Mouse (Mus musculus): ENCODE measurements around the gene Morc3.
"Not testable (repeated sequence)": the region's sequence is repeated elsewhere in the genome, so short reads cannot be mapped to it uniquely, and the experiment has no call there.

GRCm38 (mm10) chr16:93822433-93823225 lies 9.3 kb upstream of the Morc3 start:
- not testable (repeated sequence) for TF ChIP-seq CTCF (IDR thresholded peaks at IDR 0.05; ENCODE audit: borderline replicate concordance, extremely low read depth, insufficient read depth, insufficient read length); POLR2A (IDR thresholded peaks at IDR 0.05; ENCODE audit: borderline replicate concordance, extremely low read depth, insufficient read depth, insufficient read length, poor library complexity, severe bottlenecking)
